Mouse (Mus musculus) forebrain, embryonic 15.5 days (tissue): Measurements from ENCODE around the gene Zbtb21. TPM values are rescaled to one million over a fixed set of nuclear protein-coding genes. Genes with fewer than 3 reads are reported as not detected.
"Not testable (repeated sequence)": the region's sequence is repeated elsewhere in the genome, so short reads cannot be mapped to it uniquely, and the experiment has no call there.

Experiments used
- ATAC-seq: fragments of 200-750 bp; cut with Nextera tagmentation; replicated peaks from 2 replicates; pipeline ENCODE4 v1.8.0; 2017; ENCODE audit warnings: mild to moderate bottlenecking, moderate TSS enrichment, moderate library complexity
- H3K27ac ChIP-seq: fragments of 300-500 bp; sonication (generic); replicated peaks from 2 replicates; pipeline ENCODE4 v1.5.1; 2015; ENCODE audit warnings: mild to moderate bottlenecking, inconsistent platforms
- H3K27me3 ChIP-seq: fragments of 300-500 bp; sonication (generic); 2 replicates; pipeline ENCODE4 v1.6.1; 2015; ENCODE audit warnings: inconsistent platforms
- H3K36me3 ChIP-seq: fragments of 300-500 bp; sonication (generic); 2 replicates; pipeline ENCODE4 v1.6.1; 2015; ENCODE audit warnings: mild to moderate bottlenecking, inconsistent platforms
- H3K4me1 ChIP-seq: fragments of 300-500 bp; sonication (generic); 2 replicates; pipeline ENCODE4 v1.6.1; 2015; ENCODE audit warnings: inconsistent platforms
- H3K4me2 ChIP-seq: fragments of 300-500 bp; sonication (generic); replicated peaks from 2 replicates; pipeline ENCODE4 v1.6.1; 2015; ENCODE audit warnings: mild to moderate bottlenecking, inconsistent platforms
- H3K4me3 ChIP-seq: fragments of 300-500 bp; sonication (generic); 2 replicates; pipeline ENCODE4 v1.5.1; 2015; ENCODE audit warnings: mild to moderate bottlenecking, inconsistent platforms
- H3K9ac ChIP-seq: fragments of 300-500 bp; sonication (generic); replicated peaks from 2 replicates; pipeline ENCODE4 v1.6.1; 2015; ENCODE audit warnings: mild to moderate bottlenecking, inconsistent platforms
- H3K9me3 ChIP-seq: fragments of 300-500 bp; sonication (generic); 2 replicates; pipeline ENCODE4 v1.6.1; 2016; ENCODE audit warnings: inconsistent platforms
- WGBS: fragments of 180-500 bp; shearing (Covaris S2); methylation state at CpG from one replicate; pipeline ENCODE4 v1.1.7; 2015; ENCODE audit warnings: mixed read lengths; 5-methylcytosine and 5-hydroxymethylcytosine counted together
- polyA plus RNA-seq: library from polyadenylated mRNA; unstranded; fragments of >200 nt; fragmentation: Nextera tagmentation; extraction: Ambion mirVana; gene quantifications from 2 replicates; pipeline ENCODE4 v1.2.1, GENCODE M21; 2015

Zbtb21 gene
- polyA plus RNA-seq, 1 experiment from 2014 or later, result 11.9 TPM

GRCm38 (mm10) chr16:97961381-97962150, 856 bp downstream of the Zbtb21 start:
- Histone ChIP-seq H3K9ac (peak overlapping the region; percentile 83), H3K4me1 (peaks cover 18% of the 10 kb centered on the region), H3K4me2 (peak overlapping the region; percentile 73), H3K4me3 (peak overlapping the region; percentile 74), H3K27me3 (no peaks in the 10 kb centered on the region), H3K27ac (peak overlapping the region; percentile 97), H3K9me3 (no peaks in the 10 kb centered on the region), H3K36me3 (no peaks in the 10 kb centered on the region)
- peak; percentile 53 for ATAC-seq
- 8% methylated on average over 36 of the region's 36 CpGs for WGBS

GRCm38 (mm10) chr16:97960348-97960747, 2.1 kb downstream of the Zbtb21 start:
- Histone ChIP-seq H3K4me3 (no peak overlapping the region), H3K27me3 (no peaks in the 10 kb centered on the region), H3K9me3 (no peaks in the 10 kb centered on the region), H3K36me3 (peaks cover 9% of the 10 kb centered on the region; the same call in 1 of the 2 replicates), H3K27ac (no peak overlapping the region), H3K9ac (no peak overlapping the region), H3K4me2 (no peak overlapping the region), H3K4me1 (peaks cover 18% of the 10 kb centered on the region)
- ATAC-seq, result no peak
- WGBS, result 91% methylated on average over 3 of the region's 3 CpGs

- Histone ChIP-seq H3K36me3 (peaks cover 22% of the 10 kb centered on the region; the same call in 1 of the 2 replicates), H3K4me3 (no peak overlapping the region), H3K9ac (no peak overlapping the region), H3K9me3 (no peaks in the 10 kb centered on the region), H3K27me3 (no peaks in the 10 kb centered on the region), H3K4me2 (no peak overlapping the region), H3K4me1 (peaks cover 18% of the 10 kb centered on the region), H3K27ac (no peak overlapping the region)
- no peak for ATAC-seq
These were observed 3.9 kb downstream of the Zbtb21 start for GRCm38 (mm10) chr16:97958401-97958973.

DNA sequence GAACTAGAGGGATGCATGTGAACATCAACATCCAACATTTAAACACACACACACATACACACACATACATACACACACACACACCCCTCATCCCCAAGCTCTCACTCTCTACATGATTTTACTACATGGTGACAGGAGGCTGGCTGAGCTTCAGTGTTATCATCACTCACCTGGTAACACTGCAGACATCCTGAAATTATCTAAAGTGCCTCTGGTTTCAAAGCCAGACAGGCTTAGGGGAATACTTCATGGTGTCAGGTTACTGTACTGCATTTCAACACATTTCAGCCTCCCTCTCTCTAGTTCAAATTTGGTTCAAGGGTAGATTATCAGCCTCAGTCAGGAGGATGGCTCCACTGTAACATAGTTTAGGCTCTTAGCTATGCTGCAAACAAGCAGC, 4.8 kb downstream of the Zbtb21 start:
- Histone ChIP-seq H3K9me3 (no peaks in the 10 kb centered on the region), H3K4me1 (peaks cover 13% of the 10 kb centered on the region), H3K36me3 (peaks cover 27% of the 10 kb centered on the region), H3K4me2 (no peak overlapping the region), H3K27me3 (no peaks in the 10 kb centered on the region), H3K27ac (no peak overlapping the region), H3K4me3 (no peak overlapping the region), H3K9ac (no peak overlapping the region)
- ATAC-seq, result no peak

DNA sequence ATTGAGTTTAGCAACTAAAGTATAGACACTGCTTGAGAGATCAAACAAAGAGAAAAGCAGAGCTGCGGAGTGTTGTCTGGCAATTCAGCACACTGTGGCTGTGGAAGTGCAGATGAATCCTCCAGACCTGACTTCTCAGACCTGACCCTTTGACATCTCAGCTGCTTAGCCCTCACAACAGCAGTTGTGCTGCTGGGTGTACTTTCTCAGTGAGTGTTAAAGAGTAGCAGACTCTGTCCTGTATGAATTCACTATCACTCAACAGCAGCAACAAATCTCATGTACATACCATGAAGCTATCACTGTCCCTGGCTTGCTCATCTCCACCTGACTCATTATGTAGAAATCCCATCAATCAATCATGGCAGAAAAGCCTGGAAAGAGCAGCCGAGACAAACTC, 6.4 kb downstream of the Zbtb21 start:
- no peak overlapping the region for H3K4me3 ChIP-seq
- H3K27ac ChIP-seq, result no peak overlapping the region
- H3K9me3 ChIP-seq, result no peaks in the 10 kb centered on the region
- no peaks in the 10 kb centered on the region for H3K27me3 ChIP-seq
- H3K36me3 ChIP-seq, result peaks cover 43% of the 10 kb centered on the region
- H3K4me2 ChIP-seq, result no peak overlapping the region
- WGBS, result 89% methylated on average over 2 of the region's 2 CpGs
- no peak for ATAC-seq
- no peak overlapping the region for H3K9ac ChIP-seq
- peaks cover 7% of the 10 kb centered on the region; the same call in 1 of the 2 replicates for H3K4me1 ChIP-seq

DNA sequence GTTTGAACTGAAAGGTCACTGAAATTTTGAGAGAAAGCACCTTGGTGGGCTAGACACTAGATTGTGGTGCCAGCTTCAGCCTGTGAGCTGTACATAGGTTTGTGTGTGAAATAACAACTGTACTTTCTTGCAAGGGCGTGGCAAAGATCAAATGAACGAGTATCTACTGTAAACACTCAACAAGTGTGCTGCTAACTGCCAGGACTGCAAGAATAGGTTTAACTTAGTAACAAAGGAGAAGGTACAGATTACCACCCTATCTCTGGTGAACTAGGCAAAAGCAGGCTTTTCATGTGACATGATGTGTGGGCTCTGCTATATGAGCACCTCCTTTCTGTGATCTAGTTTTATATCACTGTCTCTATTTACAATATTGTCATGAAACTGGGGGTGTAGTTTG, 9.1 kb downstream of the Zbtb21 start:
- no peak for ATAC-seq

GRCm38 (mm10) chr16:97952801-97953200, 9.6 kb downstream of the Zbtb21 start:
- no peak for ATAC-seq
- no peak overlapping the region for H3K9ac ChIP-seq
- no peaks in the 10 kb centered on the region for H3K4me1 ChIP-seq
- H3K4me3 ChIP-seq, result no peak overlapping the region
- WGBS, result 93% methylated on average over 9 of the region's 9 CpGs
- no peak overlapping the region for H3K27ac ChIP-seq
- peaks cover 62% of the 10 kb centered on the region for H3K36me3 ChIP-seq
- H3K9me3 ChIP-seq, result no peaks in the 10 kb centered on the region
- H3K27me3 ChIP-seq, result no peaks in the 10 kb centered on the region
- H3K4me2 ChIP-seq, result no peak overlapping the region

More for the DNA sequence above, 9.1 kb downstream of the Zbtb21 start:
- Histone ChIP-seq H3K4me1 (no peaks in the 10 kb centered on the region), H3K4me3 (no peak overlapping the region), H3K9me3 (no peaks in the 10 kb centered on the region), H3K27ac (no peak overlapping the region), H3K9ac (no peak overlapping the region), H3K36me3 (peaks cover 60% of the 10 kb centered on the region), H3K4me2 (no peak overlapping the region), H3K27me3 (no peaks in the 10 kb centered on the region)
- 88% methylated on average over 2 of the region's 2 CpGs for WGBS

- no peak for ATAC-seq
- peaks cover 62% of the 10 kb centered on the region for H3K36me3 ChIP-seq
- H3K27ac ChIP-seq, result no peak overlapping the region
- H3K4me1 ChIP-seq, result no peaks in the 10 kb centered on the region
- H3K27me3 ChIP-seq, result no peaks in the 10 kb centered on the region
- WGBS, result 94% methylated on average over 4 of the region's 4 CpGs
- H3K4me2 ChIP-seq, result no peak overlapping the region
- H3K9me3 ChIP-seq, result no peaks in the 10 kb centered on the region
- no peak overlapping the region for H3K4me3 ChIP-seq
- H3K9ac ChIP-seq, result no peak overlapping the region
These were observed 10.1 kb downstream of the Zbtb21 start for GRCm38 (mm10) chr16:97952371-97952770.

- no peak overlapping the region for H3K4me3 ChIP-seq
- H3K9me3 ChIP-seq, result no peaks in the 10 kb centered on the region
- peaks cover 53% of the 10 kb centered on the region for H3K36me3 ChIP-seq
- ATAC-seq, result no peak
- no peaks in the 10 kb centered on the region for H3K27me3 ChIP-seq
- H3K27ac ChIP-seq, result no peak overlapping the region
- H3K9ac ChIP-seq, result no peak overlapping the region
- 97% methylated on average over 8 of the region's 8 CpGs for WGBS
- no peaks in the 10 kb centered on the region for H3K4me1 ChIP-seq
- H3K4me2 ChIP-seq, result no peak overlapping the region
These were observed 12.4 kb downstream of the Zbtb21 start for GRCm38 (mm10) chr16:97950061-97950460.

DNA sequence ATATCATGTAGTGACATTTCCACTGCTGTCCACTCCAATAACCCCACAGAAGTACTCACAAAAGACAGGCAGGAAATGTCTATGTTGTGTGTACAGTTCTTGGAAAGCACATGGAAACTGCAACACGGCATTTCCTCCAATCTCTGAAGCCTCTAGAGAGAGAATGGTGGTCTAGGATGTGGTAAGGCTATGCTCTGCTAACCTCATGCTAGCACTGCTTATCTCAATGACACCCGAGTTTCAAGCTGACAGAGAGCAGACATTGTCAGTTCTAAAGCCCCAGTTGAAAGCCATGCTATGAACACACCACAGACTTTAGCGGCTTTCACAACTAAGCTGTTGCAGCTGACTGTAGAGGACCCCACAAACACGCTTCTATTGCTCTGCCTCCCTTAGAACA, 13.6 kb downstream of the Zbtb21 start:
- no peak overlapping the region for H3K4me2 ChIP-seq
- no peaks in the 10 kb centered on the region for H3K27me3 ChIP-seq
- ATAC-seq, result no peak
- H3K4me3 ChIP-seq, result no peak overlapping the region
- no peaks in the 10 kb centered on the region for H3K4me1 ChIP-seq
- H3K27ac ChIP-seq, result no peak overlapping the region
- H3K36me3 ChIP-seq, result peaks cover 44% of the 10 kb centered on the region
- H3K9me3 ChIP-seq, result no peaks in the 10 kb centered on the region
- 79% methylated on average over 4 of the region's 4 CpGs for WGBS
- H3K9ac ChIP-seq, result no peak overlapping the region

- peaks cover 29% of the 10 kb centered on the region for H3K36me3 ChIP-seq
- 76% methylated on average over 2 of the region's 2 CpGs for WGBS
- H3K27ac ChIP-seq, H3K4me2 ChIP-seq, ATAC-seq, H3K27me3 ChIP-seq, H3K9ac ChIP-seq, H3K4me1 ChIP-seq, H3K4me3 ChIP-seq, H3K9me3 ChIP-seq: not testable (repeated sequence)
These were observed 15.4 kb downstream of the Zbtb21 start for GRCm38 (mm10) chr16:97946993-97947392.

DNA sequence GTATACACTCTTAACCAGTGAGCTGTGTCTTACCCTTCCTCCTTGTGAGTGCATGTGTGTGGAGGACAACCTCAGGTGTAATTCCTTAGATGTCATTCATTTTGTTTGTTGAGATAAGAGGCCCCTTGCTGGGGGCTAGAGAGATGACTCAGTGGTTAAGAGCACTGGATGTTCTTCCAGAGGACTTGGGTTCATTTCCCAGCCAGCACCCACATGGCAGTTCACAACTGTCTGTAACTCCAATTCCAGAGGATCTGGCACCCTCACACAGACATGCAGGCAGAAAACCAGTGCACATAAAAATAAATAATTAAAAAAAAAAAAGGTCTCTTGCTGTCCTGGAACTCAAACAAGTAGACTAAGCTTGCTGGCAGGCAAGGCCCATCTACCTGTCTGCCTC, 20.6 kb downstream of the Zbtb21 start:
- H3K9ac ChIP-seq, result no peak overlapping the region
- H3K9me3 ChIP-seq, result no peaks in the 10 kb centered on the region
- no peak overlapping the region for H3K27ac ChIP-seq
- no peak overlapping the region for H3K4me3 ChIP-seq
- H3K36me3 ChIP-seq, result no peaks in the 10 kb centered on the region
- H3K27me3 ChIP-seq, result no peaks in the 10 kb centered on the region
- no peaks in the 10 kb centered on the region for H3K4me1 ChIP-seq
- ATAC-seq, result no peak
- H3K4me2 ChIP-seq, result no peak overlapping the region
